ENCODE assay signal across 15 mouse cellular contexts in genomic region chr6:99241625-99242395, GRCm38 (mm10).
DNase-seq lines count a peak whose midpoint lies in the region; ATAC-seq and TF ChIP-seq lines count a peak whose summit lies in the region.
"Had no signal": no experiment of that assay in that cellular context is flagged by ENCODE, and none has a peak within 500 bp of the region (broad histone marks: within the 10 kb centered on the region; RNA-seq: fewer than 3 reads in every experiment).

No protein-coding gene starts in this region.

- no peaks in the 10 kb centered on the region for H3K36me3 ChIP-seq in hindbrain, postnatal 0 days (ENCODE audit: insufficient read depth, low read length)
- H3K36me3 ChIP-seq in midbrain, embryonic 10.5 days: no peaks in the 10 kb centered on the region
- H3K36me3 ChIP-seq: limb, embryonic 13.5 days had no signal

- H3K4me1 ChIP-seq in hindbrain, postnatal 0 days (ENCODE audit: insufficient read depth, low read length): no peaks in the 10 kb centered on the region
- H3K4me1 ChIP-seq in midbrain, embryonic 10.5 days: peaks cover 10% of the 10 kb centered on the region
- H3K4me1 ChIP-seq: limb, embryonic 13.5 days had no signal

- no peak overlapping the region for H3K4me3 ChIP-seq in hindbrain, postnatal 0 days (ENCODE audit: low read length)
- H3K4me3 ChIP-seq in midbrain, embryonic 10.5 days: no peak overlapping the region
- H3K4me3 ChIP-seq: heart, adult 2 months; limb, embryonic 13.5 days had no signal

- no peak overlapping the region for H3K9ac ChIP-seq in hindbrain, postnatal 0 days (replicated peaks; ENCODE audit: low read length)
- H3K9ac ChIP-seq: limb, embryonic 13.5 days had no signal

- no peaks in the 10 kb centered on the region for H3K27me3 ChIP-seq in hindbrain, postnatal 0 days (ENCODE audit: insufficient read depth, low read length)
- H3K27me3 ChIP-seq in midbrain, embryonic 10.5 days (ENCODE audit: low read depth, poor library complexity, severe bottlenecking): no peaks in the 10 kb centered on the region
- H3K27me3 ChIP-seq: limb, embryonic 13.5 days had no signal

- no peak overlapping the region for H3K4me2 ChIP-seq in hindbrain, postnatal 0 days (ENCODE audit: low read depth, low read length)
- H3K4me2 ChIP-seq: limb, embryonic 13.5 days had no signal

- H3K27ac ChIP-seq in hindbrain, postnatal 0 days: no peak overlapping the region
- no peak overlapping the region for H3K27ac ChIP-seq in midbrain, embryonic 10.5 days (replicated peaks)
- H3K27ac ChIP-seq: heart, adult 2 months; limb, embryonic 13.5 days had no signal

- ATAC-seq in activated CD4-positive, CD25-positive, alpha-beta regulatory T cell, adult 4 months: peak; percentile 81
- ATAC-seq in monocyte, adult 5-6 weeks (replicated peaks; ENCODE audit: insufficient number of reproducible peaks, low FRiP score, low TSS enrichment, poor library complexity, severe bottlenecking): peak; percentile 83
- no peak for ATAC-seq in hindbrain, postnatal 0 days
- ATAC-seq: intestine, embryonic 16.5 days; midbrain, embryonic 16.5 days had no signal

- DNase-seq in spleen, postnatal 36 days (ENCODE audit: low spot score in 2 of 2): peak; percentile 75
- DNase-seq in spleen, adult 12 weeks (ENCODE audit: low spot score): no peak
- DNase-seq in thymus, postnatal 4 days: peak; percentile 31
- no peak for DNase-seq in ovary, postnatal 14 days (ENCODE audit: low spot score)
- no peak for DNase-seq in hindbrain, postnatal 0 days (ENCODE audit: low spot score)
- DNase-seq in midbrain, embryonic 10.5 days (ENCODE audit: low spot score): no peak
- DNase-seq: cerebellum, adult 18-20 months; heart, adult 2 months; kidney, postnatal 14 days; layer of hippocampus, postnatal 36 days had no signal

- H3K9me3 ChIP-seq in hindbrain, postnatal 0 days (ENCODE audit: low read length): no peaks in the 10 kb centered on the region
- H3K9me3 ChIP-seq in midbrain, embryonic 10.5 days (replicated peaks): no peaks in the 10 kb centered on the region
- H3K9me3 ChIP-seq: limb, embryonic 13.5 days had no signal

- no peak for TF ChIP-seq CTCF in hindbrain, postnatal 0 days (IDR thresholded peaks at IDR 0.05; ENCODE audit: low read depth)

- WGBS in hindbrain, postnatal 0 days: 95% methylated on average over 10 of the region's 10 CpGs
- WGBS in midbrain, embryonic 10.5 days: 91% methylated on average over 10 of the region's 10 CpGs

Comparison
In these comparisons a context has a peak if more than half of its experiments do, and no peak if none do; other contexts are left out.
1. DNase-seq: peak in spleen, postnatal 36 days (2 of 2) and thymus, postnatal 4 days (single experiment); none in spleen, adult 12 weeks (single experiment), ovary, postnatal 14 days (single experiment), hindbrain, postnatal 0 days (single experiment) and midbrain, embryonic 10.5 days (single experiment).